Mouse (Mus musculus) stomach, postnatal 0 days (tissue): ENCODE measurements around the gene Zdhhc22. TPM values are rescaled to one million over a fixed set of nuclear protein-coding genes. Genes with fewer than 3 reads are reported as not detected.

Source experiments
- ATAC-seq: fragments of 200-750 bp; cut with Nextera tagmentation; 2 replicates; pipeline ENCODE4 v1.8.0; 2017; ENCODE audit not compliant: low FRiP score, low TSS enrichment
- DNase-seq: peaks from one replicate; pipeline ENCODE4 v3.0.0-alpha.2; 2016; ENCODE audit warnings: low spot score
- H3K27ac ChIP-seq: fragments of 300-500 bp; sonication (generic); replicated peaks from 2 replicates; pipeline ENCODE4 v1.5.1; 2014; ENCODE audit warnings: mild to moderate bottlenecking, control low read depth
- H3K27me3 ChIP-seq: fragments of 300-500 bp; sonication (generic); 2 replicates; pipeline ENCODE4 v1.6.1; 2014; ENCODE audit warnings: low read length; ENCODE audit not compliant: control insufficient read depth, insufficient read depth
- H3K36me3 ChIP-seq: fragments of 300-500 bp; sonication (generic); 2 replicates; pipeline ENCODE4 v1.6.1; 2014; ENCODE audit warnings: low read length, mixed read lengths; ENCODE audit not compliant: control insufficient read depth, insufficient read depth
- H3K4me1 ChIP-seq: fragments of 300-500 bp; sonication (generic); replicated peaks from 2 replicates; pipeline ENCODE4 v1.6.1; 2014; ENCODE audit warnings: antibody characterized with exemption; ENCODE audit not compliant: control insufficient read depth, insufficient read depth
- H3K4me2 ChIP-seq: fragments of 300-500 bp; sonication (generic); replicated peaks from 2 replicates; pipeline ENCODE4 v1.6.1; 2014; ENCODE audit warnings: low read depth, mild to moderate bottlenecking, control low read depth, moderate library complexity
- H3K4me3 ChIP-seq: fragments of 300-500 bp; sonication (generic); 2 replicates; pipeline ENCODE4 v1.5.1; 2014; ENCODE audit warnings: low read depth, low read length, control low read depth
- H3K9ac ChIP-seq: fragments of 300-500 bp; sonication (generic); 2 replicates; pipeline ENCODE4 v1.6.1; 2014; ENCODE audit warnings: mild to moderate bottlenecking, low read length, control low read depth, mixed read lengths
- H3K9me3 ChIP-seq: fragments of 300-500 bp; sonication (generic); 2 replicates; pipeline ENCODE4 v1.6.1; 2016; ENCODE audit warnings: low read length; ENCODE audit not compliant: control insufficient read depth
- CTCF ChIP-seq: IDR thresholded peaks from 2 replicates; pipeline ENCODE4 v1.5.1; 2016; ENCODE audit warnings: antibody characterized with exemption, low read depth, mild to moderate bottlenecking, moderate library complexity
- EP300 ChIP-seq: optimal IDR thresholded peaks from 2 replicates; pipeline ENCODE3; 2016; ENCODE audit warnings: antibody characterized with exemption
- WGBS: fragments of 180-500 bp; shearing (Covaris S2); extraction: QIAGEN DNeasy Blood & Tissue Kit; methylation state at CpG from one replicate; pipeline ENCODE4 v1.1.7; 2014; 5-methylcytosine and 5-hydroxymethylcytosine counted together
- polyA plus RNA-seq: library from polyadenylated mRNA; unstranded; fragments of >200 nt; fragmentation: Nextera tagmentation; extraction: Ambion mirVana; gene quantifications from 2 replicates; pipeline ENCODE4 v1.2.1, GENCODE M21; 2015

The Zdhhc22 gene
- polyA plus RNA-seq, 1 experiment from 2014 or later = 0.53 TPM

DNA sequence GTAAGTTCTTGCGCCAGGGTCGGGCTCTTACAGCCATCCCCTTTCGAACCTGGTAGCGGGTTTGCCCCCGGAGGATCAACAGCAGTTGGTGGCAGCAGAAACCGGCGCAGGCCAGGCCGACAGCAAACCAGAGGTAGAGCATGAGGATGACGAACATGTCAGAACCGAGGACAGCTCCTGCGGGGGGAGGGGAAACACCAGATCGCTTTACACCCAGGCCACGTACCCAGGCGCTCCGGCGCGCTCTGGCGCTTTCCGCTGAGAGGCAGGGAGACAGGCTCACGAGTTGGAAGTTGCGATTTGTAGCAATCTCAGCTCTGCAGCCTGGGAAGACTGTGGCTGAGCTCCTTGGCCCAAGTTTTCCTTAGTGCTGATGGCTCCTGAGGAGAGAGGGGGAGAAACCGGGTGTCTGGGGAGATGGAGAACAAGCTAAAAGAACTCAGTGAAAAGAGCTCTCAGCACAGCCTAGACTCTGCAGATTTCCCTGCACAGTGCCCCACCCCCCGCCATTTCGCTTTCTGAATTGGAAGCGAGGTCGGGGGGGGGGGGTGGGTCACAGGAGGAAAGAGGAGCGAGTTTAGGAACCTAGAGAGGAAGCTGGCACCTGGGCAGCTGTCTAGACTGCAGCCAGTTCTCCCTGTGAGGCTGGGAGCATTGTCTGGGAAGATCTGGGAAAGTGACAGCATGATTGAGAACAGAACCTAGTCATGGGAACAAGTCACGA, 6.6 kb downstream of the Zdhhc22 start:
- no peak overlapping the region for H3K9ac ChIP-seq
- no peak overlapping the region for H3K4me3 ChIP-seq
- H3K27me3 ChIP-seq = peaks cover 2% of the 10 kb centered on the region; the same call in 1 of the 2 replicates
- H3K9me3 ChIP-seq = no peaks in the 10 kb centered on the region
- H3K4me2 ChIP-seq = no peak overlapping the region
- 2% methylated on average over 28 of the region's 28 CpGs for WGBS
- ATAC-seq (0 out of 2 replicates have a peak, but pooled peaks have one; percentile 31), DNase-seq (peak; percentile 72)
- no peaks in the 10 kb centered on the region for H3K36me3 ChIP-seq
- no peaks in the 10 kb centered on the region for H3K4me1 ChIP-seq
- no peak overlapping the region for H3K27ac ChIP-seq
- TF ChIP-seq CTCF (no peak), EP300 (no peak)

GRCm38 (mm10) chr12:86981180-86981579, 9.1 kb downstream of the Zdhhc22 start:
- H3K4me3 ChIP-seq = no peak overlapping the region
- no peaks in the 10 kb centered on the region for H3K4me1 ChIP-seq
- no peak for ATAC-seq
- H3K9me3 ChIP-seq = no peaks in the 10 kb centered on the region
- no peak overlapping the region for H3K9ac ChIP-seq
- 33% methylated on average over 9 of the region's 9 CpGs for WGBS
- H3K4me2 ChIP-seq = no peak overlapping the region
- H3K36me3 ChIP-seq = no peaks in the 10 kb centered on the region
- TF ChIP-seq CTCF = peak; percentile 53
- no peak for TF ChIP-seq EP300
- no peak for DNase-seq
- no peaks in the 10 kb centered on the region for H3K27me3 ChIP-seq
- no peak overlapping the region for H3K27ac ChIP-seq

GRCm38 (mm10) chr12:86977833-86978232, 12.4 kb downstream of the Zdhhc22 start:
- no peaks in the 10 kb centered on the region for H3K9me3 ChIP-seq
- DNase-seq = peak; percentile 55
- ATAC-seq = no peak
- H3K4me2 ChIP-seq = no peak overlapping the region
- no peak overlapping the region for H3K9ac ChIP-seq
- 0 out of 2 replicates have a peak overlapping the region, but pooled peaks have one; percentile 1 for H3K4me3 ChIP-seq
- H3K27ac ChIP-seq = no peak overlapping the region
- H3K36me3 ChIP-seq = no peaks in the 10 kb centered on the region
- 0 out of 2 replicates have a peak, but pooled peaks cover 3% of the 10 kb centered on the region for H3K4me1 ChIP-seq
- no peaks in the 10 kb centered on the region for H3K27me3 ChIP-seq
- TF ChIP-seq EP300 (no peak), CTCF (no peak)
- 8% methylated on average over 15 of the region's 15 CpGs for WGBS

- Histone ChIP-seq H3K27me3 (no peaks in the 10 kb centered on the region), H3K4me2 (no peak overlapping the region), H3K9me3 (no peaks in the 10 kb centered on the region), H3K4me1 (0 out of 2 replicates have a peak, but pooled peaks cover 3% of the 10 kb centered on the region), H3K9ac (no peak overlapping the region), H3K4me3 (no peak overlapping the region), H3K27ac (no peak overlapping the region), H3K36me3 (no peaks in the 10 kb centered on the region)
- no peak for TF ChIP-seq EP300
- TF ChIP-seq CTCF = peak; percentile 65
- ATAC-seq = no peak
- no peak for DNase-seq
- 55% methylated on average over 6 of the region's 6 CpGs for WGBS
Observed at GRCm38 (mm10) chr12:86976511-86977168, 13.6 kb downstream of the Zdhhc22 start.

GRCm38 (mm10) chr12:86975761-86976160, 14.5 kb downstream of the Zdhhc22 start:
- Histone ChIP-seq H3K9me3 (no peaks in the 10 kb centered on the region), H3K27ac (no peak overlapping the region), H3K4me1 (0 out of 2 replicates have a peak, but pooled peaks cover 3% of the 10 kb centered on the region), H3K4me2 (no peak overlapping the region), H3K9ac (no peak overlapping the region), H3K36me3 (no peaks in the 10 kb centered on the region), H3K4me3 (no peak overlapping the region), H3K27me3 (no peaks in the 10 kb centered on the region)
- no peak for TF ChIP-seq CTCF
- TF ChIP-seq EP300 = no peak
- DNase-seq (no peak), ATAC-seq (no peak)
- WGBS = 54% methylated on average over 10 of the region's 10 CpGs
